Mouse (Mus musculus) cerebellum, adult 2 months (tissue): ENCODE measurements around the gene Mb21d2.

Experiments used
- CTCF ChIP-seq: fragments of 200-500 bp; IDR thresholded peaks from 2 replicates; pipeline ENCODE4 v1.5.1; 2011; ENCODE audit warnings: low read depth, mild to moderate bottlenecking, control low read depth, low read length, moderate library complexity, borderline replicate concordance; ENCODE audit not compliant: insufficient read depth
- POLR2A ChIP-seq: fragments of 200-500 bp; IDR thresholded peaks from 2 replicates; pipeline ENCODE4 v1.6.1; 2011; ENCODE audit warnings: low read length, control low read depth, borderline replicate concordance; ENCODE audit not compliant: insufficient read depth

- no peak for TF ChIP-seq CTCF
- TF ChIP-seq POLR2A: no peak
Measured at GRCm38 (mm10) chr16:28851409-28851821, 78.1 kb downstream of the Mb21d2 start.
